Mouse (Mus musculus) midbrain, embryonic 15.5 days (tissue): ENCODE data around the gene Csdc2. TPM values are rescaled to one million over a fixed set of nuclear protein-coding genes. Genes with fewer than 3 reads are reported as not detected.
A peak's percentile ranks its signal among the peaks of the same experiment; 100 is the strongest.

ENCODE experiments used
- ATAC-seq: fragments of 200-750 bp; cut with Nextera tagmentation; replicated peaks from 2 replicates; pipeline ENCODE4 v1.8.0; 2017; ENCODE audit warnings: moderate TSS enrichment
- H3K27ac ChIP-seq: fragments of 300-500 bp; sonication (generic); 2 replicates; pipeline ENCODE4 v1.5.1; 2015; ENCODE audit warnings: mild to moderate bottlenecking, inconsistent platforms
- H3K27me3 ChIP-seq: fragments of 300-500 bp; sonication (generic); replicated peaks from 2 replicates; pipeline ENCODE4 v1.6.1; 2015; ENCODE audit warnings: inconsistent platforms
- H3K36me3 ChIP-seq: fragments of 300-500 bp; sonication (generic); replicated peaks from 2 replicates; pipeline ENCODE4 v1.6.1; 2015; ENCODE audit warnings: inconsistent platforms
- H3K4me1 ChIP-seq: fragments of 300-500 bp; sonication (generic); 2 replicates; pipeline ENCODE4 v1.6.1; 2015; ENCODE audit warnings: inconsistent platforms
- H3K4me2 ChIP-seq: fragments of 300-500 bp; sonication (generic); 2 replicates; pipeline ENCODE4 v1.6.1; 2015; ENCODE audit warnings: inconsistent platforms, mild to moderate bottlenecking, moderate library complexity
- H3K4me3 ChIP-seq: fragments of 300-500 bp; sonication (generic); 2 replicates; pipeline ENCODE4 v1.5.1; 2015; ENCODE audit warnings: mild to moderate bottlenecking, inconsistent platforms
- H3K9ac ChIP-seq: fragments of 300-500 bp; sonication (generic); 2 replicates; pipeline ENCODE4 v1.6.1; 2015; ENCODE audit warnings: mild to moderate bottlenecking, inconsistent platforms
- H3K9me3 ChIP-seq: fragments of 300-500 bp; sonication (generic); 2 replicates; pipeline ENCODE4 v1.6.1; 2016; ENCODE audit warnings: inconsistent platforms
- WGBS: fragments of 180-500 bp; shearing (Covaris S2); methylation state at CpG from one replicate; pipeline ENCODE4 v1.1.7; 2015; ENCODE audit warnings: mixed read lengths; 5-methylcytosine and 5-hydroxymethylcytosine counted together
- polyA plus RNA-seq: library from polyadenylated mRNA; unstranded; fragments of >200 nt; fragmentation: Nextera tagmentation; extraction: Ambion mirVana; gene quantifications from 2 replicates; pipeline ENCODE4 v1.2.1, GENCODE M21; 2015

The Csdc2 gene
- polyA plus RNA-seq = 248 and 250 TPM in 2 replicates

GRCm38 (mm10) chr15:81936679-81937078 lies at the start of gene Csdc2:
TSS of gene Csdc2 (plus strand) at chr15:81936759.
- H3K9me3 ChIP-seq = no peaks in the 10 kb centered on the region
- ATAC-seq = peak; percentile 87
- peak within 1 kb of the TSS; percentile 79 for H3K9ac ChIP-seq
- no peaks in the 10 kb centered on the region for H3K27me3 ChIP-seq
- H3K4me3 ChIP-seq = peak within 1 kb of the TSS; percentile 62
- peak within 1 kb of the TSS; percentile 93 for H3K27ac ChIP-seq
- peaks cover 32% of the 10 kb centered on the region for H3K4me1 ChIP-seq
- H3K36me3 ChIP-seq = 0 out of 2 replicates have a peak, but pooled peaks cover 6% of the 10 kb centered on the region
- H3K4me2 ChIP-seq = peak within 1 kb of the TSS; percentile 66
- 0% methylated on average over 12 of the region's 12 CpGs for WGBS

- no peak overlapping the region for H3K4me2 ChIP-seq
- no peaks in the 10 kb centered on the region for H3K9me3 ChIP-seq
- WGBS = 96% methylated on average over 6 of the region's 6 CpGs
- H3K9ac ChIP-seq = no peak overlapping the region
- no peak overlapping the region for H3K4me3 ChIP-seq
- H3K27ac ChIP-seq = no peak overlapping the region
- no peaks in the 10 kb centered on the region for H3K27me3 ChIP-seq
- no peak for ATAC-seq
- peaks cover 11% of the 10 kb centered on the region; the same call in 1 of the 2 replicates for H3K36me3 ChIP-seq
- H3K4me1 ChIP-seq = no peaks in the 10 kb centered on the region
Observed at GRCm38 (mm10) chr15:81886795-81887550, 49.6 kb upstream of the Csdc2 start.

- no peaks in the 10 kb centered on the region for H3K4me1 ChIP-seq
- no peak overlapping the region for H3K4me2 ChIP-seq
- ATAC-seq = no peak
Observed at GRCm38 (mm10) chr15:81889175-81889574, 47.4 kb upstream of the Csdc2 start.

GRCm38 (mm10) chr15:81891140-81891802 lies 45.3 kb upstream of the Csdc2 start:
- 91% methylated on average over 7 of the region's 7 CpGs for WGBS

More at GRCm38 (mm10) chr15:81889175-81889574, 47.4 kb upstream of the Csdc2 start:
- WGBS = 97% methylated on average over 7 of the region's 7 CpGs
- no peak overlapping the region for H3K9ac ChIP-seq
- no peaks in the 10 kb centered on the region for H3K9me3 ChIP-seq
- no peak overlapping the region for H3K4me3 ChIP-seq
- no peaks in the 10 kb centered on the region for H3K27me3 ChIP-seq
- H3K36me3 ChIP-seq = peaks cover 17% of the 10 kb centered on the region; the same call in 1 of the 2 replicates
- no peak overlapping the region for H3K27ac ChIP-seq

GRCm38 (mm10) chr15:81891822-81892580 lies 44.6 kb upstream of the Csdc2 start:
- no peak overlapping the region for H3K4me3 ChIP-seq
- no peak overlapping the region for H3K27ac ChIP-seq
- H3K4me1 ChIP-seq = no peaks in the 10 kb centered on the region
- 94% methylated on average over 8 of the region's 8 CpGs for WGBS
- no peak for ATAC-seq
- H3K9me3 ChIP-seq = no peaks in the 10 kb centered on the region
- H3K27me3 ChIP-seq = no peaks in the 10 kb centered on the region
- no peak overlapping the region for H3K9ac ChIP-seq
- no peak overlapping the region for H3K4me2 ChIP-seq
- peaks cover 34% of the 10 kb centered on the region; the same call in 1 of the 2 replicates for H3K36me3 ChIP-seq

More at GRCm38 (mm10) chr15:81891140-81891802, 45.3 kb upstream of the Csdc2 start:
- no peak overlapping the region for H3K4me3 ChIP-seq
- no peak for ATAC-seq
- H3K4me1 ChIP-seq = no peaks in the 10 kb centered on the region
- peaks cover 34% of the 10 kb centered on the region; the same call in 1 of the 2 replicates for H3K36me3 ChIP-seq
- no peaks in the 10 kb centered on the region for H3K27me3 ChIP-seq
- H3K9me3 ChIP-seq = no peaks in the 10 kb centered on the region
- no peak overlapping the region for H3K27ac ChIP-seq
- no peak overlapping the region for H3K4me2 ChIP-seq
- no peak overlapping the region for H3K9ac ChIP-seq

GRCm38 (mm10) chr15:81894002-81894401 lies 42.6 kb upstream of the Csdc2 start:
- peaks cover 42% of the 10 kb centered on the region; the same call in 1 of the 2 replicates for H3K36me3 ChIP-seq

GRCm38 (mm10) chr15:81896407-81896806 lies 40.2 kb upstream of the Csdc2 start:
- Histone ChIP-seq H3K9me3 (no peaks in the 10 kb centered on the region), H3K9ac (no peak overlapping the region), H3K4me2 (no peak overlapping the region), H3K36me3 (peaks cover 46% of the 10 kb centered on the region; the same call in 1 of the 2 replicates), H3K4me3 (no peak overlapping the region), H3K27me3 (no peaks in the 10 kb centered on the region), H3K27ac (no peak overlapping the region), H3K4me1 (no peaks in the 10 kb centered on the region)
- no peak for ATAC-seq
- WGBS = 95% methylated on average over 2 of the region's 2 CpGs

More at GRCm38 (mm10) chr15:81894002-81894401, 42.6 kb upstream of the Csdc2 start:
- no peak overlapping the region for H3K27ac ChIP-seq
- no peak overlapping the region for H3K9ac ChIP-seq
- WGBS = 73% methylated on average over 1 of the region's 1 CpGs
- no peaks in the 10 kb centered on the region for H3K4me1 ChIP-seq
- no peaks in the 10 kb centered on the region for H3K9me3 ChIP-seq
- no peak for ATAC-seq
- no peak overlapping the region for H3K4me3 ChIP-seq
- H3K4me2 ChIP-seq = no peak overlapping the region
- H3K27me3 ChIP-seq = no peaks in the 10 kb centered on the region

GRCm38 (mm10) chr15:81897607-81898285 lies 38.8 kb upstream of the Csdc2 start:
- no peak overlapping the region for H3K9ac ChIP-seq
- H3K36me3 ChIP-seq = peaks cover 40% of the 10 kb centered on the region; the same call in 1 of the 2 replicates
- H3K4me1 ChIP-seq = no peaks in the 10 kb centered on the region
- H3K4me2 ChIP-seq = no peak overlapping the region
- no peaks in the 10 kb centered on the region for H3K27me3 ChIP-seq
- 97% methylated on average over 5 of the region's 5 CpGs for WGBS
- no peak overlapping the region for H3K4me3 ChIP-seq
- ATAC-seq = no peak
- no peak overlapping the region for H3K27ac ChIP-seq
- no peaks in the 10 kb centered on the region for H3K9me3 ChIP-seq

- 94% methylated on average over 2 of the region's 2 CpGs for WGBS
- peaks cover 44% of the 10 kb centered on the region; the same call in 1 of the 2 replicates for H3K36me3 ChIP-seq
- H3K27me3 ChIP-seq = no peaks in the 10 kb centered on the region
- no peak for ATAC-seq
- no peak overlapping the region for H3K27ac ChIP-seq
- no peaks in the 10 kb centered on the region for H3K4me1 ChIP-seq
- no peak overlapping the region for H3K9ac ChIP-seq
- H3K4me2 ChIP-seq = no peak overlapping the region
- no peaks in the 10 kb centered on the region for H3K9me3 ChIP-seq
- no peak overlapping the region for H3K4me3 ChIP-seq
Observed at GRCm38 (mm10) chr15:81898751-81899150, 37.8 kb upstream of the Csdc2 start.

GRCm38 (mm10) chr15:81904939-81905338 lies 31.6 kb upstream of the Csdc2 start:
- Histone ChIP-seq H3K4me3 (no peak overlapping the region), H3K27me3 (no peaks in the 10 kb centered on the region), H3K4me1 (no peaks in the 10 kb centered on the region), H3K27ac (no peak overlapping the region), H3K4me2 (no peak overlapping the region), H3K36me3 (peaks cover 57% of the 10 kb centered on the region), H3K9ac (no peak overlapping the region), H3K9me3 (no peaks in the 10 kb centered on the region)
- ATAC-seq = no peak
- 32% methylated on average over 2 of the region's 2 CpGs for WGBS

GRCm38 (mm10) chr15:81907953-81908352 lies 28.6 kb upstream of the Csdc2 start:
- 92% methylated on average over 8 of the region's 8 CpGs for WGBS
- H3K9me3 ChIP-seq = no peaks in the 10 kb centered on the region
- H3K4me2 ChIP-seq = no peak overlapping the region
- peaks cover 69% of the 10 kb centered on the region for H3K36me3 ChIP-seq
- no peak overlapping the region for H3K4me3 ChIP-seq
- H3K4me1 ChIP-seq = no peaks in the 10 kb centered on the region
- H3K9ac ChIP-seq = no peak overlapping the region
- ATAC-seq = no peak
- no peak overlapping the region for H3K27ac ChIP-seq
- no peaks in the 10 kb centered on the region for H3K27me3 ChIP-seq
